Mouse (Mus musculus): ENCODE results near the gene Ltb.

GRCm38 (mm10) chr17:35157254-35157653, 37.0 kb upstream of the Ltb start:
- TF ChIP-seq CTCF (IDR thresholded peaks at IDR 0.05; ENCODE audit: low read depth) (no peak), EP300 (IDR thresholded peaks at IDR 0.05; ENCODE audit: low read depth) (no peak)

Data from heart, postnatal 0 days (tissue).